Mouse (Mus musculus): ENCODE measurements at regions not wholly inside any gene's neighbourhood (a gene's known extent, or its start where the extent isn't known, plus 50 kb on each side); places are given as distances from the start of the nearest gene placed in this dataset.

GRCm38 (mm10) chr9:16906155-16906554 is 405.1 kb upstream of the Fat3 start:
- no peak overlapping the region for H3K4me2 ChIP-seq (ENCODE audit: insufficient read depth, low read depth, poor library complexity, severe bottlenecking)
- DNase-seq (ENCODE audit: extremely low read depth) = no peak
- no peaks in the 10 kb centered on the region for H3K27me3 ChIP-seq (replicated peaks)
- TF ChIP-seq GABPA (IDR thresholded peaks at IDR 0.05; ENCODE audit: insufficient replicate concordance, low read depth, low read length) (no peak), CHD2 (IDR thresholded peaks at IDR 0.05; ENCODE audit: low read length) (no peak), ETS1 (conservative IDR thresholded peaks at IDR 0.05; ENCODE audit: low read depth, low read length) (no peak), ZNF384 (IDR thresholded peaks at IDR 0.05; ENCODE audit: low read depth, low read length) (no peak), EP300 (IDR thresholded peaks at IDR 0.05; ENCODE audit: low read length) (no peak), E2F4 (IDR thresholded peaks at IDR 0.05; ENCODE audit: insufficient replicate concordance, low read depth, low read length) (no peak), RAD21 (IDR thresholded peaks at IDR 0.05; ENCODE audit: low read depth, low read length) (no peak), BHLHE40 (IDR thresholded peaks at IDR 0.05; ENCODE audit: low read depth, low read length) (no peak), JUND (conservative IDR thresholded peaks at IDR 0.05; ENCODE audit: low read depth, low read length) (no peak), SMC3 (IDR thresholded peaks at IDR 0.05; ENCODE audit: low read depth, low read length) (no peak)
- H3K36me3 ChIP-seq (replicated peaks in 1 of 2; ENCODE audit: control insufficient read depth in 1 of 2, insufficient read depth in 1 of 2, low read length in 1 of 2) = no peaks in the 10 kb centered on the region
- no peak overlapping the region for H3K27ac ChIP-seq (ENCODE audit: insufficient read depth, low read depth)
- H3K9ac ChIP-seq (ENCODE audit: insufficient read depth, low read depth) = no peak overlapping the region
- dilution Hi-C loops (cut with MboI; ENCODE audit: extremely low pct_ligation_motif_present, extremely low pct_unique_long_range_greater_than_20kb, low sequenced_read_pairs) (no loop called here), in situ Hi-C loops (cut with MboI; ENCODE audit: low pct_ligation_motif_present, low pct_unique_long_range_greater_than_20kb, low sequenced_read_pairs) (no loop called here)
- no peaks in the 10 kb centered on the region for H3K9me3 ChIP-seq (replicated peaks; ENCODE audit: low read length)
- H3K79me2 ChIP-seq (replicated peaks; ENCODE audit: control insufficient read depth, extremely low read depth, insufficient read depth, poor library complexity, severe bottlenecking) = no peaks in the 10 kb centered on the region
- H3K4me1 ChIP-seq (ENCODE audit: control insufficient read depth in 1 of 2, insufficient read depth in 2 of 2) = no peaks in the 10 kb centered on the region
- no peak overlapping the region for H3K4me3 ChIP-seq (replicated peaks in 1 of 3; ENCODE audit: low read depth in 2 of 3, low read length in 2 of 3, poor library complexity in 1 of 3)

DNA sequence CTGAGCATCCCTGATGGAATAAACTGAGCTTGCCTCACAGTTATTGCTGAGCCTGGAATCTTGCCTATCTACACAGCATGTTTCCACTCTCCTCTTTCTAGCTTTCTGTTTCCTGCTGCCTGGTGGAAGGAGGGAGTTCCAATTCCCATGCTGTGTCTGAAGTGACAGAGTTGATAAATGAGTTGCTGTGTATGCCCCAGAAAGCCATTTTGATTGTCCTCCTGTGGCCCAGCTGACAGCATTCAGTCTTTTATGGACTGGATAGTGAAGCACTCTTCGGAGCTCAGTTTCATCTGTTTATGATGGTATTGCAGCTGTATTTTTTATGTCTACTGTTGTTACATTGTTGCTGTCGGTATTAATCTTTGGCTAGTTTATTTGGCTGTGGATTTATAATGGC is 398.0 kb upstream of the Fat3 start:
- no peak overlapping the region for H3K9ac ChIP-seq (ENCODE audit: insufficient read depth, low read depth)
- no peaks in the 10 kb centered on the region for H3K36me3 ChIP-seq (replicated peaks in 1 of 2; ENCODE audit: control insufficient read depth in 1 of 2, insufficient read depth in 1 of 2, low read length in 1 of 2)
- no peaks in the 10 kb centered on the region for H3K27me3 ChIP-seq (replicated peaks)
- no peaks in the 10 kb centered on the region for H3K4me1 ChIP-seq (ENCODE audit: control insufficient read depth in 1 of 2, insufficient read depth in 2 of 2)
- dilution Hi-C loops (cut with MboI; ENCODE audit: extremely low pct_ligation_motif_present, extremely low pct_unique_long_range_greater_than_20kb, low sequenced_read_pairs) = no loop called here
- H3K4me3 ChIP-seq (replicated peaks in 1 of 3; ENCODE audit: low read depth in 2 of 3, low read length in 2 of 3, poor library complexity in 1 of 3) = no peak overlapping the region
- H3K27ac ChIP-seq (ENCODE audit: insufficient read depth, low read depth) = no peak overlapping the region
- DNase-seq (ENCODE audit: extremely low read depth) = no peak
- no peaks in the 10 kb centered on the region for H3K9me3 ChIP-seq (replicated peaks; ENCODE audit: low read length)
- in situ Hi-C loops (cut with MboI; ENCODE audit: low pct_ligation_motif_present, low pct_unique_long_range_greater_than_20kb, low sequenced_read_pairs) = no loop called here
- no peaks in the 10 kb centered on the region for H3K79me2 ChIP-seq (replicated peaks; ENCODE audit: control insufficient read depth, extremely low read depth, insufficient read depth, poor library complexity, severe bottlenecking)
- no peak overlapping the region for H3K4me2 ChIP-seq (ENCODE audit: insufficient read depth, low read depth, poor library complexity, severe bottlenecking)
- TF ChIP-seq RCOR1 (conservative IDR thresholded peaks at IDR 0.05; ENCODE audit: low read depth, low read length) (no peak), TCF12 (IDR thresholded peaks at IDR 0.05; ENCODE audit: low read depth, low read length) (no peak), E2F4 (IDR thresholded peaks at IDR 0.05; ENCODE audit: insufficient replicate concordance, low read depth, low read length) (no peak), ZMIZ1 (IDR thresholded peaks at IDR 0.05; ENCODE audit: low read depth, low read length) (no peak), JUND (conservative IDR thresholded peaks at IDR 0.05; ENCODE audit: low read depth, low read length) (no peak), PAX5 (IDR thresholded peaks at IDR 0.05; ENCODE audit: low read length) (no peak), POLR2A (IDR thresholded peaks at IDR 0.05; ENCODE audit: low read depth, low read length) (no peak), ZC3H11A (IDR thresholded peaks at IDR 0.05; ENCODE audit: low read depth, low read length) (no peak), ELF1 (IDR thresholded peaks at IDR 0.05; ENCODE audit: low read depth, low read length) (no peak)
